Mouse (Mus musculus) gastrocnemius, postnatal 10 days (tissue): ENCODE measurements at regions not wholly inside any gene's neighbourhood (a gene's known extent, or its start where the extent isn't known, plus 50 kb on each side); places are given as distances from the start of the nearest gene placed in this dataset.
A peak's percentile ranks its signal among the peaks of the same experiment; 100 is the strongest.

ENCODE experiments used
- DNase-seq: peaks from one replicate; pipeline ENCODE4 v3.0.0; 2021; ENCODE audit warnings: mixed read lengths

GRCm38 (mm10) chr14:56313969-56314368 is 50.9 kb upstream of the Atp12a start:
- peak; percentile 48 for DNase-seq

GRCm38 (mm10) chr14:56314459-56314858 is 50.4 kb upstream of the Atp12a start:
- DNase-seq, result peak; percentile 26
